Mouse (Mus musculus) neural tube, embryonic 11.5 days (tissue): ENCODE data around the gene Msh5. TPM values are rescaled to one million over a fixed set of nuclear protein-coding genes. Genes with fewer than 3 reads are reported as not detected.

ENCODE experiments used
- ATAC-seq: fragments of 200-750 bp; cut with Nextera tagmentation; 2 replicates; pipeline ENCODE4 v1.8.0; 2017; ENCODE audit warnings: moderate number of reproducible peaks, mild to moderate bottlenecking, moderate TSS enrichment, moderate library complexity; ENCODE audit not compliant: insufficient read depth, low FRiP score, low TSS enrichment
- DNase-seq: peaks from one replicate; pipeline ENCODE4 v3.0.0-alpha.2; 2015; ENCODE audit warnings: low spot score
- H3K27ac ChIP-seq: fragments of 300-500 bp; sonication (generic); 2 replicates; pipeline ENCODE4 v1.5.1; 2014; ENCODE audit warnings: low read depth, mild to moderate bottlenecking, low read length
- H3K27me3 ChIP-seq: fragments of 300-500 bp; sonication (generic); 2 replicates; pipeline ENCODE4 v1.6.1; 2014; ENCODE audit warnings: mild to moderate bottlenecking, low read length, mixed read lengths; ENCODE audit not compliant: control insufficient read depth, insufficient read depth
- H3K36me3 ChIP-seq: fragments of 300-500 bp; sonication (generic); 2 replicates; pipeline ENCODE4 v1.6.1; 2014; ENCODE audit warnings: mild to moderate bottlenecking, low read length, moderate library complexity, mixed read lengths; ENCODE audit not compliant: control insufficient read depth, insufficient read depth
- H3K4me1 ChIP-seq: fragments of 300-500 bp; sonication (generic); 2 replicates; pipeline ENCODE4 v1.6.1; 2014; ENCODE audit warnings: low read length, mixed read lengths; ENCODE audit not compliant: control insufficient read depth, insufficient read depth
- H3K4me2 ChIP-seq: fragments of 300-500 bp; sonication (generic); 2 replicates; pipeline ENCODE4 v1.6.1; 2014; ENCODE audit warnings: low read depth, mild to moderate bottlenecking, moderate library complexity
- H3K4me3 ChIP-seq: fragments of 300-500 bp; sonication (generic); 2 replicates; pipeline ENCODE4 v1.5.1; 2014; ENCODE audit warnings: low read depth, low read length
- H3K9ac ChIP-seq: fragments of 300-500 bp; sonication (generic); 2 replicates; pipeline ENCODE4 v1.6.1; 2014; ENCODE audit warnings: mild to moderate bottlenecking, low read length
- H3K9me3 ChIP-seq: fragments of 300-500 bp; sonication (generic); 2 replicates; pipeline ENCODE4 v1.6.1; 2016; ENCODE audit warnings: low read length; ENCODE audit not compliant: control insufficient read depth
- WGBS: fragments of 180-500 bp; shearing (Covaris S2); extraction: QIAGEN DNeasy Blood & Tissue Kit; methylation state at CpG from one replicate; pipeline ENCODE4 v1.1.7; 2014; 5-methylcytosine and 5-hydroxymethylcytosine counted together
- polyA plus RNA-seq: library from polyadenylated mRNA; unstranded; fragments of >200 nt; fragmentation: Nextera tagmentation; extraction: Ambion mirVana; gene quantifications from 2 replicates; pipeline ENCODE4 v1.2.1, GENCODE M21; 2014

The Msh5 gene
- polyA plus RNA-seq, result 4.1 and 6.2 TPM in 2 replicates

DNA sequence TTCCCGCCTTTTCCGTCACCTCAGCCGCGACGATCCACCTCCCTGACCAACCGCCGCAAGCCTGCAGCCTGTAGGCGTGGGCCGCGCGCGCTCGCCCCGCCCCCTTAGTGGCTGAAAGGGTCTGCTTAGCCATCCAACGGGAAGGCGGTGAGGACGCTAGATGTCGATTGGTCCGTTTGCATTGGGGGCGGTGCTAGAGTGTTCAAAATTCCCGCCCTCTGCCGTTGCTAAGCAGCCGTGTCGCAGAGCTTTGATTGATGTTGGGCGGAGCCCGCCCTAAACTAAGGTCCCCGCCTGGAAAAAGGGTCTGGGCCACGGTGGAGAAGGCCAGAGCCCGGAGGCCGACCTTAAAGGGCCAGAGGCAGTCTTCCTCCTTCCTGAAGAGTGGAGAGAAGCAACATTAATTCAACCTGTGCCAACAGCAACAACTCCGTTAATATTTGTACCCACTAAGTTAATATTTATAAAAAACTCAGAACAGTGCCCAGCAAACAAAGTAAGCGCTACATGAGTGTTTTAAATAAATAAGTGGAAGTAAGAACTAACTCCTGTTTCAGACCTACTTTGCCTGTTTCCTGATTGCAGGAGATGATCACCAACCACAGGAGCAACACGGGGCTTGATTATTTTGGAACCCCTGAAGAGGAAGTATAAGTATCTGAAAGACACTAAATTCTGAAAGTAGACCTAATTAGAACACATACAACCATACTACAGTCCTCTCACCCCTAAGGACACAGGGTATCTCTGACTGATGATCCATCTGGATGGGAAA, at the start of gene Msh5:
TSS of gene Msh5 (minus strand) at position 65 of the 775 bp plus-strand sequence.
- DNase-seq (peak; percentile 99), ATAC-seq (peak; percentile 96)
- Histone ChIP-seq H3K4me2 (peak within 1 kb of the TSS; percentile 87), H3K9ac (peak within 1 kb of the TSS; percentile 62), H3K4me1 (peaks cover 19% of the 10 kb centered on the region), H3K36me3 (no peaks in the 10 kb centered on the region), H3K4me3 (peak within 1 kb of the TSS; percentile 52), H3K9me3 (no peaks in the 10 kb centered on the region), H3K27me3 (no peaks in the 10 kb centered on the region), H3K27ac (peak within 1 kb of the TSS; percentile 63; the same call in 1 of the 2 replicates)
- WGBS, result 3% methylated on average over 33 of the region's 33 CpGs

DNA sequence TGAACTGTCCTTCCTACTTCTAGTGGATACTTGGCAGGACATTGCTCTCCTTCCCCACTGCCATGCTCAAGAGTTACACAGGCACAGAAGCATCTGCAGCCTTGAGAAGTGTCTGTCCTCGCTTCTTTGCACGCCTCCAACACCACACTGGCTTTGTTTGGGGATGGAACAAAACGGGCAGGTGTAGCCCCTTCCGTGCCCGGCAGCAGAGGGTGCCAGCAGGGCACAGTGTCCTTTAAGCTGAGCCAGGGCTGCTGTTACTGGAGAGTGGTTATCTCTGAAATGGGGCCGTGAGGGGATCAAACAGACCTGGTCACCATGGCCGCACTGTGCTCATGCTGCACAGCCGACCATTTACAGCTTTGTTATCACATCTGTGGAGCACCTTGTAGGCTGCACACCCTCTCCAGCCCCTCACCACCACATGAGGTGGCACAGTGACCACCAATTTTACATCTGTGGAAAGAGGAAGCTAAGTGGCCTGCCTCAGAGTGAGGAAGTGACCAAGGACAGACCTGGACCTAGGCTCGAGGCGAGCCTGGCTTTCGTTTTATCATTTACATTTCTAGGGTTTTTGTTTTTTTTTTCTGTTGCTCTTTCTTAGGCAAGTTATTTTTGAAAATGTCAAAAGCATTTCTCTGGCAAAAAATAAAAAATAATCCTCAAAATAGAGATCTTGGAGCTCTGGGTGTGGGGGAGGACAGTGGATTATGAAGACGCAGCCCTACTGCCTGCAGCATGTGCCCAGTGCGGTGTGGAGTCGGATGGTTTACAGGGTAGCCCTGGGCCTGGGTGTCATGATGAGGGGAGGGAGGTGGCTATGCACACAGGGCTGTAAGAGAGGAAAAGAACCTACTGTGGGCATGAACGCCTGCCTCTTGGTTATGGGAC, 48.2 kb upstream of the Msh5 start:
- Histone ChIP-seq H3K27me3 (no peaks in the 10 kb centered on the region), H3K4me3 (no peak overlapping the region), H3K9ac (no peak overlapping the region), H3K4me2 (no peak overlapping the region), H3K4me1 (peaks cover 6% of the 10 kb centered on the region; the same call in 1 of the 2 replicates), H3K36me3 (peaks cover 13% of the 10 kb centered on the region), H3K27ac (no peak overlapping the region), H3K9me3 (no peaks in the 10 kb centered on the region)
- DNase-seq, result no peak
- WGBS, result 92% methylated on average over 15 of the region's 15 CpGs
- no peak for ATAC-seq

DNA sequence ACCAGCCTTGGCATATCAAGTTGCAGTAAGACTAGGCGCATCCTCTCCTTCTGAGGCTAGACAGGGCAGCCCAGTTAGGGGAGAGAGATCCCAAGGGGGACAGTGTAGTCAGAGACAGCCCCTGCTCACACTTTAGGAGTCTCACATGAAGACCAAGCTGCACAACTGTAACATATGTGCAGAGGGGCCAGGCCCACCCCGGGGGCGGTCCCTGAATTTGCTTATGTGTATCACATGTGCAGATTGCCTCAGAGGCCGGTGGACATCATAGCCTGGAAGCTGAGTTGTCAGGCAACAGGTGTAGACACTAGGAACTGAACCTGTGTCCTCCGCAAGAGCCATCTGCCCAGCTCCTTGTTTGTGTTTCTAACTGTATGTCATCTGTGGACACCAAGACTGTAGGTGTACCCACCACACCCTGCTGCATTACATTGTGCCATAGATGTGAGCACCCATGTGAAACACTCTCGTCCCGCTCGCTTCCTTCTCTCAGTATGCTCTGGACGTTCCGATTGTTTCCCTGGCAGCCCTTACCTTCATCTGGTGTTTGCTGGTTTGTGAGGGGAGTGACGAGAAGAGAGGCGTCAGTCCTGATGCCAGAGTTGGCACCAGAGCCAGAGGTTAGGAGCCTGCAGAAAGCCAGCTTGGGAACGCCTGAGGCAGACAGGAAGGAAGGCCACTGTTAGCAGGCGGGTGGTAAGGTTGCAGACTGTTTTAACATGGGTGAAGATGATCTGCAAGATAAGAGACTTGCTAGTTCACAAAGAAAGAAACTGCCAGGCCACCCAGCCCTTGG, 46.1 kb upstream of the Msh5 start:
- no peak overlapping the region for H3K27ac ChIP-seq
- DNase-seq (no peak), ATAC-seq (no peak)
- H3K4me3 ChIP-seq, result no peak overlapping the region
- H3K27me3 ChIP-seq, result no peaks in the 10 kb centered on the region
- H3K36me3 ChIP-seq, result peaks cover 11% of the 10 kb centered on the region
- H3K4me2 ChIP-seq, result no peak overlapping the region
- H3K9me3 ChIP-seq, result no peaks in the 10 kb centered on the region
- H3K9ac ChIP-seq, result no peak overlapping the region
- WGBS, result 91% methylated on average over 14 of the region's 14 CpGs
- H3K4me1 ChIP-seq, result peaks cover 6% of the 10 kb centered on the region; the same call in 1 of the 2 replicates

DNA sequence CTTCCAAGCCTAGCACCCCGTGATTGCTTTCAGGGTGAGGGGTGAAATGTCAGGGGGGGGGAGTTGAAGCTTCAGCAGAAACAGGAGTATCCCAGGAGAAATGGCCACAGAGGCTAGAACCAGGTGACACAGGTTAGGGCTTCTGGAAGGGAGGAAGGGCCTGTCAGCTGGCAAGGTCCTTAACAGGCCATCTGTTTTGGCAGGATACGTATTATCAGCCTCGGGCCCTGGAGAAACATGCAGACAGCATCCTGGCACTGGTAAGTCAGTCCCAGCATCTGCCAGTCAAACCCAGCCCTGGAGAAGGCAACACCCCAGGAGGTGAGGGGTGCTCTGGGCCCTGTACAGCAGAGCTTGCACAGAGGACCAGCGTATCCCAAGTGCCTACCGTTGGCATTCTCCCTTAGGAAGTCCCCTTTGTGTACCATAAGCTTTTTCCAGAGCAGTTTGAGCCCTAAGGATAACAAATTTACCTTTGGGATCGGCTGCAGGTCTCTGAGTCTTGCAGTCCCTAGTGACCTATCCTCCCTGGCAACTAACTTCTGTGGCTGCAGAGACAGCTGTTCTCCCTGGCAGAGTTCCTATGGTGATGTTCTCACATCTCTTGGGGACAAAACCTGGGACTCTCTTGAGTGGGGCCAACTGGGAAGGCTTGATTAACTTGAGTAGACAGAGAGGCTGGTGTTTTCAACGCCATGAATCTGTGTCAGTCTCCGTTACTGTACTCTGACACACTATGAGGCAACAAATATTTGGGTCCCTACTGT, 43.8 kb upstream of the Msh5 start:
- WGBS, result 79% methylated on average over 8 of the region's 8 CpGs
- Histone ChIP-seq H3K4me1 (peaks cover 6% of the 10 kb centered on the region; the same call in 1 of the 2 replicates), H3K4me3 (peak overlapping the region; percentile 60; the same call in 1 of the 2 replicates), H3K9ac (0 out of 2 replicates have a peak overlapping the region, but pooled peaks have one; percentile 3), H3K27ac (no peak overlapping the region), H3K27me3 (no peaks in the 10 kb centered on the region), H3K9me3 (no peaks in the 10 kb centered on the region), H3K36me3 (peaks cover 5% of the 10 kb centered on the region), H3K4me2 (peak overlapping the region; percentile 66; the same call in 1 of the 2 replicates)
- ATAC-seq (no peak), DNase-seq (no peak)

DNA sequence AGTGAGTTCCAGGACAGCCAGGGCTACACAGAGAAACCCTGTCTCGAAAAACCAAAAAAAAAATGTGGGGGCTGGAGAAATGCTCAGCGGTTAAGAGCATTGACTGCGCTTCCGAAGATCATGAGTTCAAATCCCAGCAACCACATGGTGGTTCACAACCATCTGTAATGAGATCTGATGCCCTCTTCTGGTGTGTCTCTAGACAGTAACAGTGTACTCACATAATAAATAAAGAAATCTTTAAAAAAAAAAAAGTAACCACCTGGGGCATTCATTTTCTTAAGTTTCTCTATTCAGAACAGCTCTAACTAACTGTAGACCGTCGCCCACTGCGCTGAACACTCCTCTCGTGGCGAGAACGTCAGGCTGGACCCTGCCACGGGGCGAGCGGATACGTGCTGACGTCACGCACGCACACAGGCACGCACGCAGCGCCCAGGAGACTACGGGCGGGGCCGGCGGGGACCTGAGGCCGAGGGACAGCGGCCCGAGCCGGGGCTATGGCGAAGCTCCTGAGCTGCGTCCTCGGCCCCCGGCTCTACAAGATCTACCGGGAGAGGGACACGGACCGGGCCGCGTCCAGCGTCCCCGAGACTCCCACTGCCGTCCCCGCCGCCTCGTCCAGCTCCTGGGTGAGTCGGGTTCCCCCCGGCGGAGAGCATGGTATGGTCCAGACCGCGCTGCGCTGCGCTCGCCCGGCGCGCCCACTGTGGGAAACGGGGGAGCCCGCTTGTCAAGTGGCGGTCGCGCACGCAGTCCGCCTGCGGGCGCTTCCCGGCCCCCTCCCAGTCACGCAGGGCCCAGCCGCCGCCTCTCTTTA, 42.5 kb upstream of the Msh5 start, which contains the start of gene Abhd16a:
TSS of gene Abhd16a (plus strand) at position 439 of the 820 bp plus-strand sequence.
- Histone ChIP-seq H3K4me2 (peak within 1 kb of the TSS; percentile 66), H3K27ac (peak within 1 kb of the TSS; percentile 94), H3K9ac (peak within 1 kb of the TSS; percentile 93), H3K4me3 (peak within 1 kb of the TSS; percentile 60), H3K27me3 (no peaks in the 10 kb centered on the region), H3K4me1 (peaks cover 6% of the 10 kb centered on the region; the same call in 1 of the 2 replicates), H3K36me3 (peaks cover 3% of the 10 kb centered on the region; the same call in 1 of the 2 replicates), H3K9me3 (no peaks in the 10 kb centered on the region)
- peak; percentile 98 for ATAC-seq
- DNase-seq, result peak; percentile 97
- WGBS, result 3% methylated on average over 67 of the region's 67 CpGs

DNA sequence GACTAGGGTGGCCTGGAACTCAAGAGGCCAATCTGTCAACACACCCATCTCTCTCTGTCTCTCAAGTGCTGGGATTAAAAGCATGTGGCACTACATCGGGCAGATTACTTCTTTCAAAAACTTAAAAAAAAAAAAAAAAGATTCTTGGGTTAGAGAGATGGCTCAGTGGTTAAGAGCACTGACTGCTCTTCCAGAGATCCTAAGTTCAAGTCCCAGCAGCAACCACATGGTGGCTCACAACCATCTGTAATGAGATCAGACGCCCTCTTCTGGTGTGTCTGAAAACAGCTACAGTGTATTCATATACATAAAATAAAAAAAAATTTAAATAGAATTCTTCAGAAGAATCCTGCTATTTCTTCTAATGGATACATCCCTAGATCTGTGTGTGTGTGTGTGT, 41.6 kb upstream of the Msh5 start:
- H3K4me1 ChIP-seq, result peaks cover 6% of the 10 kb centered on the region; the same call in 1 of the 2 replicates
- H3K27ac ChIP-seq, result no peak overlapping the region
- peaks cover 3% of the 10 kb centered on the region; the same call in 1 of the 2 replicates for H3K36me3 ChIP-seq
- DNase-seq (no peak), ATAC-seq (no peak)
- no peaks in the 10 kb centered on the region for H3K27me3 ChIP-seq
- no peak overlapping the region for H3K4me3 ChIP-seq
- no peaks in the 10 kb centered on the region for H3K9me3 ChIP-seq
- WGBS, result 50% methylated on average over 2 of the region's 2 CpGs
- no peak overlapping the region for H3K4me2 ChIP-seq
- H3K9ac ChIP-seq, result no peak overlapping the region

DNA sequence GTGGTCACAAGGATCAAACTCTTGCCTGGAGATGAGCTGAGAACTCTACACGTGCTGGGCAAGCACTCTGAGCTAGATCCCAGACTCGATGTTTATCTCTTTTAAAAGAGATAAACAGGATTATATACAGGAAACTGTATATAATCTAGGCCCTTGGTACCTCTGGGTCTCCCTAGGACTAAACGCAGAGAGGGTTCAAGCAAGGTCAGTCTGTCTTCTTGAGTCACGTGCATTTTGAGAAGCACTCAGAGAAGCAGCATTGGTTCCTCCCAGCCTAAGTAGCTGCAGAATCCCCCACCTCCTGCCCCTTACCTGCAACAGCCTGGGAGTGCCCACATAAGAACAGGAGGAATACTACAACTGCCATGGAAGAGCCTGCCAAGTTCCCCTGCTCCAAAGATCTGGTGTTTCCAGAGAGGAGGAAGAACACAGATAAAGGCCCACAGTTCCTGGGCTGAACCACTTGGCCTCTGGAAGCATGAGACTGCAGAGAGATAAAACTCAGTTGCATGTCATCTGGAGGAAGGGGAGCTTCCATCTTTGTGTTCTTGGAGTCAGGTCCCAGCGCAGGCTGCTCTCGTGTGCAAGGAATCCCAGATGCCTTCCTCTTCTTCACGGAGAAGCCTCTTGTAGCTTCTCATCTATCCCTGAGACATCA, 38.8 kb upstream of the Msh5 start, which contains the start of gene Ly6g6f:
TSS of gene Ly6g6f (minus strand) at position 403 of the 658 bp plus-strand sequence.
- H3K27me3 ChIP-seq, result no peaks in the 10 kb centered on the region
- no peak for ATAC-seq
- no peaks in the 10 kb centered on the region for H3K36me3 ChIP-seq
- H3K9me3 ChIP-seq, result no peaks in the 10 kb centered on the region
- peaks cover 5% of the 10 kb centered on the region; the same call in 1 of the 2 replicates for H3K4me1 ChIP-seq
- 84% methylated on average over 7 of the region's 7 CpGs for WGBS
- no peak within 1 kb of the TSS for H3K4me3 ChIP-seq
- no peak within 1 kb of the TSS for H3K27ac ChIP-seq
- DNase-seq, result no peak
- H3K9ac ChIP-seq, result no peak within 1 kb of the TSS
- no peak within 1 kb of the TSS for H3K4me2 ChIP-seq
